Mouse (Mus musculus) kidney, adult 9 months (tissue): Measurements from ENCODE around the gene Rab6a.
"Not testable (repeated sequence)": the region's sequence is repeated elsewhere in the genome, so short reads cannot be mapped to it uniquely, and the experiment has no call there.

ENCODE experiments used
- DNase-seq: peaks from one replicate; pipeline ENCODE4 v3.0.0; 2022

Gene Rab6a

GRCm38 (mm10) chr7:100607214-100608129, at the start of gene Rab6a:
Gene Rab6a (plus strand): TSS chr7:100607410.
- DNase-seq, result peak; percentile 99

- DNase-seq, result no peak
Measured at GRCm38 (mm10) chr7:100559331-100559730, 47.9 kb upstream of the Rab6a start.

GRCm38 (mm10) chr7:100561861-100562587, 45.2 kb upstream of the Rab6a start:
- no peak for DNase-seq

GRCm38 (mm10) chr7:100567238-100567637, 40.0 kb upstream of the Rab6a start:
- DNase-seq, result not testable (repeated sequence)

- no peak for DNase-seq
Measured at GRCm38 (mm10) chr7:100569907-100570306, 37.3 kb upstream of the Rab6a start.

- no peak for DNase-seq
Measured at GRCm38 (mm10) chr7:100570930-100571715, 36.1 kb upstream of the Rab6a start.

GRCm38 (mm10) chr7:100572061-100572460, 35.1 kb upstream of the Rab6a start:
- no peak for DNase-seq

- DNase-seq, result no peak
Measured at GRCm38 (mm10) chr7:100572704-100573103, 34.5 kb upstream of the Rab6a start.

GRCm38 (mm10) chr7:100578794-100579193, 28.4 kb upstream of the Rab6a start:
- no peak for DNase-seq

- no peak for DNase-seq
Measured at GRCm38 (mm10) chr7:100582235-100582634, 25.0 kb upstream of the Rab6a start.

- DNase-seq, result peak; percentile 94
Measured at GRCm38 (mm10) chr7:100582727-100583236, 24.4 kb upstream of the Rab6a start.

- DNase-seq, result no peak
Measured at GRCm38 (mm10) chr7:100589816-100590215, 17.4 kb upstream of the Rab6a start.

GRCm38 (mm10) chr7:100590504-100590844, 16.7 kb upstream of the Rab6a start:
- no peak for DNase-seq

GRCm38 (mm10) chr7:100590845-100591521, 16.2 kb upstream of the Rab6a start:
- peak; percentile 90 for DNase-seq

GRCm38 (mm10) chr7:100591522-100591852, 15.7 kb upstream of the Rab6a start:
- no peak for DNase-seq

GRCm38 (mm10) chr7:100593349-100593748, 13.9 kb upstream of the Rab6a start:
- DNase-seq, result no peak

GRCm38 (mm10) chr7:100600211-100600610, 7.0 kb upstream of the Rab6a start:
- DNase-seq, result no peak

- DNase-seq, result peak; percentile 43
Measured at GRCm38 (mm10) chr7:100608130-100608741, 1.0 kb downstream of the Rab6a start, which contains the start of gene Mrpl48. Gene Mrpl48 (minus strand): TSS chr7:100608301.

GRCm38 (mm10) chr7:100608910-100609309, 1.7 kb downstream of the Rab6a start:
- DNase-seq, result no peak

- no peak for DNase-seq
Measured at GRCm38 (mm10) chr7:100616121-100616857, 9.1 kb downstream of the Rab6a start.

- no peak for DNase-seq
Measured at GRCm38 (mm10) chr7:100622277-100622676, 15.1 kb downstream of the Rab6a start.
